Mouse (Mus musculus) skeletal muscle tissue, adult 2 months (tissue): ENCODE results near the gene Lrrc4.

Experiments
- DNase-seq: peaks from one replicate; pipeline ENCODE4 v3.0.0-alpha.2; 2012; ENCODE audit warnings: low read depth, low spot score

The Lrrc4 gene

DNA sequence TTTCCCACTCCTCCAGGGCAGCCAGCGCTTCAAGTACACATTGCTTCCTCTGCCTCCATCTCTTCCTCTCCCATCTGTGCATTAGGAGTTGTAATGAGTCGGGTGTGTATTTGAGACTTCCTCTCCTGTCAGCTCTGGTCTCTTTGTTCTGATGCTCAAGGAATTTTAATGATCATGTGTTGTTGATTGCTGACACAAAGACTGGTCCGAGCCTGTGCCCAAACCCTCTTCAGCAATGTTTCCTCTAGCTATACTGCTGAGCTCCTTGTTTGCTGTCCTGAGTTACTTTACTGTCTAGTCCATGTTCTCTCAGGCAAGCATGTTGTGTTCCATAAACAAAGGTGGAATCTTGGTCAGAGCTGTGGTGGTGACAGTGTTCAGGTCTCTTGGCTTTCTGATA lies 102.3 kb downstream of the Lrrc4 start:
- no peak for DNase-seq

GRCm38 (mm10) chr6:28724776-28725175 lies 106.8 kb downstream of the Lrrc4 start:
- no peak for DNase-seq

- no peak for DNase-seq
These were observed 108.5 kb downstream of the Lrrc4 start for GRCm38 (mm10) chr6:28723059-28723458.

DNA sequence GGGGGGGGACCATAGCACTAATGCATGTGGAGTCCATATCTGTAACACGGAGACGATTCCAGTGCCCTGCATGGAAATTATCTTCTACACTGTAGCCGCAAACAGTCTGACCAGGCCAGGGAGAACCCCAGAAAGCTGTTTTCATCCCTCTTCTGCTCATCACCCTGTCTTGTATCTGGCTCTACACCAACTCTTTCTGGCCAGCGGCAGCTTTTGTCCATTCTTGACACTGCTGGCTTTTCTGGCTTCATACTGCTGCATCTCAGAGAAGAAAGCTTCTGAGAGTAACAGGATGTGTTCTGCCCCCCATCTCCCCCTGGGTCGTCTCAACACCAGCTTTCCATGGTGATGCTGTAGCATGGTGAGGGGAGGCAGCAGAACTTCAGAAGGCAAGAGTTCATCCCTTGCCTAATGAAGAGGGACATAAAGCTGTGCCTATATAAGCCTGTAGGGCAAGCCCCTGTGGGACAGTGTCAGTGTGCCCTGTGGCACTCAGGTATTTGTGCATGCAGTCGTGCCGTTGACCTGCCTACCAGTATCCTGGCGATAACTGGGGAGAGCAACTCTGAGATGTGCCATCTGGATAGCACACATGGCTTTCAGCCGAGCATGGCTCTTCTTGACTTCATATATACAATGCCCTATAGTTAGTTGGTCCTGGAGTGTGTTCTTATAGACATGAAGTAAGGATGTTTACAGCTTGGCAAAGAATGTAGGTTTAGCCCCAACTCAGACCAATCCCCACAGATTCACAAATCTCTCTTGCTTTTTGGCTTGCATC lies 111.0 kb downstream of the Lrrc4 start:
- DNase-seq, result no peak

- DNase-seq, result no peak
These were observed 113.7 kb downstream of the Lrrc4 start for GRCm38 (mm10) chr6:28717845-28718237.

DNA sequence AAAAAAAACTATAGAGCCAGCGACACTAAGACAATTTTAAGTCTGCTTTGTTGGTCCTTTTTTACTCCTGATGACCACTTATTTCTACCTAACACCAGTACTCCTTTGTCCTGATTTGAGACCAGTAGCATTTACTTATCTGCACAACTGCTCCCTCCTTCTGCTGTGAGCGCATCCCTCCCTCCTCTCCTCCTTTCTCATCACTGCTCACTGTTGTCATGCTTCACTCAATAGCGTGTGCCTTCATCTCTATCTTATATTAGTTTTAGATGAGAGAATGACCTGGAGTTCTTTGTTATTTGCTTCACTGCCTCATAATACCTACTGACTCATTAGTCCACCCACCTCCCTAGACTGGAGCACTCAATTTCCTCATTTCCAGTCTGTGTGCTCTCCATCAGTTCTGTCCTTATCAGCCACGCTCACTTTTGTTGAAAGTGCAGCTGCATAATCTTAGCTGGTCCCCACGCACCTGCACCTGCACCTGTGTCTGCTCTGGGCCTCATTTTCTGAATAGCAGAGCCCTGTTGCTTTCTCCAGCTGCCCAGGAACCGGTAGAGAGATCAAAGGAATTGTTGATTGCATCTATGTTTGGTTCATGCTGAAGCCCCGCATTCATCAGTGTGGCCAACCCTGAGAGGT lies 114.2 kb downstream of the Lrrc4 start:
- DNase-seq, result no peak

DNA sequence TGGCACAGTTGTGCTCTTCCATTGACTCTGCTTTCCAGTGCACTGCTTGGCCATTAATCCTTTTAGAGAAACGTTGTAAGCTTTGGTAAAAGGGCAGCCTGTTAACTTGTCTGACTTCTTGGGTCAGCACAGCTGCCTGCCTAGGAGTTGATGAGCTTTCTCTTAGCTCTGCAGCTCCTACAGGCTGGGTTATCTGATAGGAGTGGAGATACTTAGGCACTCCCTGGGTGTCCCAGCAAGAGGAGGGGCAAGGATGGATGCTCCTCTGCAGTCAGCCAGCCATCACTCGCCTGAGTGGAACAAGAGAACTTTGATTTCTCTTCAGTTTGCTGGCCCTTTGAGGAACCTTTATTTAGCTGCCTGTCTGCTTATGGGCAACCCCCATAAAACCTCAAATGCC lies 121.5 kb downstream of the Lrrc4 start:
- DNase-seq, result no peak

DNA sequence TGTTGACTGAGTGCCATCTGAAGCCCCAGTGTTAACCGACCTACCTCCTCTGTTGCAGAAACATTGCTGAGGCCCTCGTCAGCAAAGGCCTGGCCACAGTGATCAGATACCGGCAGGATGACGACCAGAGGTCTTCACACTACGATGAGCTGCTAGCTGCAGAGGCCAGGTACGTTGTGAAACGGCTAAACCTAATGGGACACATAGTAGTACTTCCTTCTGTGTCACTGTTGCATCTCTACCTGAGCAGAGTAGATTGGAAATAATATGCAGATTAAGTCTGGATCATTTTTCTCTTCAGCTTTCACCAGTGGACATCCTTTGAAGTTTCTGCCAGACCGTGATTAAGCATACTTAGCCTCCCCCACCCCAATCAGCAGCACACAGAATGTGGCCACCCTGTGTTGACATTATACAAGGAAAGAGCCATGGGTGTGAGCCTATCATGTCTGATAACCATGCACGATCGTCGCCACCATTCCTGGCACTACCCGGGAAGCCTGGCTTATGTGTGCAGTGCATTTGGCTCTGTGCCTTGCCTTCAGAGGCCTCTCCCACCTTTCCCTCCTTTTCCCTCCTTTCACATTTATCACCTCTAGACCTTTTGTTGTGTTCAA lies 124.5 kb downstream of the Lrrc4 start:
- DNase-seq, result no peak

GRCm38 (mm10) chr6:28706108-28706975 lies 125.2 kb downstream of the Lrrc4 start:
- DNase-seq, result no peak

DNA sequence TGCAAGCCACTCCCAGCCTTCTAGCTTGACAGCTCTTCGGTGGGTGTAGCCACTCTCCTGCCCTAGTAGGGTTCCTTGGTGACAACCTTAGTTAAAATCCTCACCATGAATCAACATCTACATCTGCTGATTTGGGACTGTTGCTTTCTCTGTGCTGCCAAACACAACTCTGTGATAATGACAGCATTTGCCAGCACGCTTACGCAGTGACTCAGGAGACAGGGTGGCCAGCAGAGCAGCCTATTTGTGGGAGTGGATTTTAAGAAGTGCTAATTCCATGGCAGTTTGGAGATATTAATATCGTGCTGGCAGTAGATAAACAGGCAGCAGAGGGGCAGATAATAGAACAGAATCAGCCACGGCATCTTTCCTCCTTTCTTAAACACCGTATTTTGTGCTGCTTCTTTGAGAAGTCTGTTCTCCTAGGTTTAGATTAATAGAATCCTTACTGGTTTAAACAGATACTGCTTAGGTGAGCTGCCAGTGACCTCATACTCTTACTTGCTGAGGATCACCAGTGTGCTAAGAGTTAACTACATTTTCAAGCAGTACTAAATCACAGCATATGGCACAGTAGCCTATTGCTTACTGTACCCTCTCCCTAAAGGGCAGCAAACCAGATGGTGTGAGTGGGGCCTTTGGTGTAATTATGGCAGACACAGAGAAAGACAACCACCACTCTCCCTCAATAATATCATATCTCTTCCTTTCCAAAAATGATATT lies 126.0 kb downstream of the Lrrc4 start:
- DNase-seq, result peak; percentile 46

- no peak for DNase-seq
These were observed 126.9 kb downstream of the Lrrc4 start for GRCm38 (mm10) chr6:28704612-28705011.

DNA sequence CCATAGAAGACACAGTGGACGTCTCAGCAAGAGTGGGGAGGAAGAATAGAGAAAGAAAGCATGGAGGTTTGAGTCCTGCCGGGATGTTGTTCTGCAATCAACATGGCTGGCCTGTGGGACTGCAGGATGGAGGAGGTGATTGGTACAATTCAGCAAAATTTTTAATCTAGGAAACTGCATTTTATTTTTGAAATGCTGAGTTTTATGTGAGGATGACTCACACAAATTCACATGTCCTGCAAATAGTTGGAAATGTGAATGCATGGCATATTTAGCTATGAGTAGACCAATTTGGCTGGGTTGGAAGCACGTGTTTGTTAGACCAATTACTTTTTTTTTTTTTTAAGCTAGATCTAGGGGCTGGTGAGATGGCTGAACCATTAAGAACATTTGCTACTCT lies 134.3 kb downstream of the Lrrc4 start:
- DNase-seq, result no peak

- no peak for DNase-seq
These were observed 138.9 kb downstream of the Lrrc4 start for GRCm38 (mm10) chr6:28692659-28693058.

DNA sequence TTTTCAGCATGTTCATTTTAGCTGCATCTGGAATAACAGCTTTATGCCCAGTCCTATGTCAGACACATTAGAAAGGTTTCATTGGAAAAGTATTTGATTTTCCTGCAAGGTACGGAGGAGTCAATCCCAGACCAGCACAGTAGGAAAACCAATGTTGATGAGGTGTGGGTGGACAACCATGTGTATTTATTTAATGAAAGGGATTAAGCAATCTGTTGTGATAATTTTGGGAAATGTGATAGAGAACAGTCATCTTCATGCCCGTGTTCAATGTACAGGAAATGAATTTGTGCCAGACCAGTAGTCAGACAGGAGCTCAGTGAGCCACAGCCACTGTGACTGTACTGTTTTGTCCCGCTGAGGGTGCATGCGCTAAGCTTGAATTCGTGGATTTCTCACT lies 143.8 kb downstream of the Lrrc4 start:
- DNase-seq, result no peak

- DNase-seq, result no peak
These were observed 145.8 kb downstream of the Lrrc4 start for GRCm38 (mm10) chr6:28685745-28686144.

GRCm38 (mm10) chr6:28685052-28685451 lies 146.5 kb downstream of the Lrrc4 start:
- no peak for DNase-seq

DNA sequence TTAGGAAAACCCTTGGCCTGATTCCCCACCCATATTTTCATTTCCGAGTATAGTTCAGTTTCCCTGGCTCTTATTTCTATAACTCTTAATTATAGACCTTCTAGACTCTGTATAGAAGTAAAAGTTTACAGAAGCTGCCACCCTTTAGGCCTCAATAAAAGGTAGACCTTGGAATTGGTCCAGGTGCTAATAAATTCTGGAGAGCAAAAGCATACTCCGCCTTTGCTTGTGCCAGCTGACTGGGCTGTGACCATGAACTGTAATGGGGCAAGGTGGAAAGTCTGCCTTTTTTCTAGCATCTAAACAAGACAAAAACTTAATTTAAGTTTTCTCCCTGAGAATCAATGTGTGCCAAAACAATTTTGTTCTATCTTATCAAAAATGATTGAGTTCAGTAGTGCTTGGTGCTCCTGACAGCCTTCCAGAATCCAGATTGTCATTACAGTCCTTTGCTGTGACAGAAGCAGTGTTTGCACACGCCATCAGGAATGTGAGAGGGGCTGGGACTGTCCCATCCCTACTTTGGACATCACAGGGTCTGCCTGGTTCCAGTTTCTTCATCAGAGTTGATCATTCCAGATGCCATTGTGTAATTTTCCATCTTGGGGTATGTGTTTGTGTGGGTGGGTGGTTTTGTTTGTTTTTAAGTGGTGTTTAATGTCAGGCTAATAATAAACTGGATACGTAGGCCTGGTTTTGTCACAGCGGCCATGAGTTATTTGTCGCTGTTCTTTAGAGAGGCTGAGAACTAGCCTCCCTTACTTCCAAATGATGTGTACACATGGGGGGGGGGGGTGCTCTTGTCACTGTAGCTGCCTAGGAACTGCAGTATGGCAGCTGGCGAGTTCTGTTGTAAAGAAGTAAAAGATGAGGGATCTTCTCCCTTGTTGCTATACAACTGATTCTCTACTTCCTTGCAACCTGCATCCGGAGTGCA lies 149.8 kb downstream of the Lrrc4 start:
- DNase-seq, result no peak

DNA sequence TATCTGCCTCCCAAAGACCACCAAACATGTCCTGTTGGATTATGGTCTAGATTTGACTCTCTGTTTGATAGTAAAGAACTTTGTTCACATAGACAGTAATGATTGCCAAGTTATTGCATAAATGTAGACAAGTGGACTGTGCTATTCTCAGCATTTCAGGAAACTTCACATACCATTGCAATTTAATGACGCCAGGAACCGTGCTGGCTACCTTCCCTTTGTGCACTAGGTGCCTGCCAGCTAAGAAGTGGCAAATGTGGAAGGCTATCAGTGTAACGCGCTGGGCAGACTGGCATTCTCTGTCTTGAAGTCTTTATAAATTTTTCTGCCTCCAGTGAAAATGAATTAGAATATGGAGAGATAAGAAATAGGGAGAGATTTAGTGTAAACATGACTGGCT lies 151.0 kb downstream of the Lrrc4 start:
- no peak for DNase-seq

- DNase-seq, result no peak
These were observed 152.7 kb downstream of the Lrrc4 start for GRCm38 (mm10) chr6:28678896-28679295.

DNA sequence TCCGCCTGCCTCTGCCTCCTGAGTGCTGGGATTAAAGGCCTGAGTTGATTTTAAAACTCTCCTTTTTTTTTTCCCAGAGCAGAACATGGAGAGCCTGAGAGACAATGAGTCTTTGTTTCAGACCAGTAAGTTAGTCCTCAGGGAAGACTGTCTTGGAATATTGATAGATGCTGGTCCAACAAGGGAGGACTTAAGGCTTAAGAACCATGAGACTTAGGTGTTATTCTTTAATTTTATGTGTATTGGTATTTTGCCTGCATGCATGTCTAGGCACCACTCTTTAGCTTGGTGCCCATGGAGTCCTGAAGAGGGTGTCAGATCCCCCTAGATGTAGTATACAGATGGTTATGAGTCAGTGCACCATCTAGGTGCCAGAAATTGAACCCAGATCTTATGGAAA lies 156.9 kb downstream of the Lrrc4 start:
- no peak for DNase-seq
